Mouse (Mus musculus): ENCODE data around the gene Wdr37.

DNA sequence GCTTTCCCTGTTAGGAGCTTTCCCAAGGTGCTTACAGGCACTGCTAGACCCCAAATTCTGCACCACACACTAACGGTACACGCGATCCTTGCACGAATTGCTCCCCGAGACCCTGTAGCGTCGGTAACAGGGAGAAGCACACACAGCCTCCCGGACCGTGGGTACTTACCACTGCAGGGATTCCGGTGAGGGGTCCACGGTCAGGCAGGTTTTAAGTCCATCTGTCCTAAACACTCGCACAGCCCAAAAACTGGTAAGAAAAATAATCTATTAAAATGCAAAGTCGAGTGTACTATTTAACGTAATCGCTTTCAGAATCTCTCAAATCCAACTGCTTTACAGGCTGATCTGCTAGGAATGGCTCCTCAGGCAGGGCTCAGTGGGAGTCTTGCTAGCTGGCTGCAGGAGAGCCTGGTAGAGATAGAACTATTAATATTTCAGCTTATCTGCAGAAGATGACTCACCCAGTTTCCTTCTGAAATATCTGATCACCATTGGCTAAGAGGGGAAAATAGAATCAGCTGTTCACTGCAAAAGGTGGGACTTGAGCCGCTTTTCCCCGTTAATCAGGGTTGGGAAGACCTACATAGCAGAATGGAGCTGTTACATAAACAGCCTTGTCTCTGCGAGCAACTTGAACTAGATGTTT is at the start of gene Wdr37:
- TF ChIP-seq CTCF (IDR thresholded peaks at IDR 0.05; ENCODE audit: low read depth) (no peak), EP300 (IDR thresholded peaks at IDR 0.05; ENCODE audit: low read depth) (no peak)

Data from liver, embryonic 14.5 days (tissue).